Mouse (Mus musculus): ENCODE data around the gene Cebpa. TPM values are rescaled to one million over a fixed set of nuclear protein-coding genes. Genes with fewer than 3 reads are reported as not detected.

Cebpa gene
- 100 to 1,000 TPM; 143 to 160 TPM for total RNA-seq (2023)

DNA sequence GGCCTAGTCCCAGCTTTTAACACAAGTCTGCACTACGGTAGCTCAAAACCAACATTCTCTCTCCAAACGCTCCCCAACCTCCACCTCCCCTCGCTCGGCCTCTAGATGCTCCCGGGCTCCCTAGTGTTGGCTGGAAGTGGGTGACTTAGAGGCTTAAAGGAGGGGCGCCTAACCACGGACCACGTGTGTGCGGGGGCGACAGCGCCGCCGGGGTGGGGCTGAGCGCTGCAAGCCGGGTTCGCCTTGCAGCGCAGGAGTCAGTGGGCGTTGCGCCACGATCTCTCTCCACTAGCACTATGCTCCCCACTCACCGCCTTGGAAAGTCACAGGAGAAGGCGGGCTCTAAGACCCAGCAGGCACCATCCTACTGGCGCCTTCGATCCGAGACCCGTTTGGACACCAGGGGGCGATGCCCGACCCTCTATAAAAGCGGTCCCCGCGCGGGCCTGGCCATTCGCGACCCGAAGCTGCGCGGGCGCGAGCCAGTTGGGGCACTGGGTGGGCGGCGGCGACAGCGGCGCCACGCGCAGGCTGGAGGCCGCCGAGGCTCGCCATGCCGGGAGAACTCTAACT, at the start of gene Cebpa:
Gene Cebpa, plus strand, starts transcription at position 453 of the 573 bp plus-strand sequence.

Other genes starting within 250 kb of the Cebpa start
- gene Pepd, start 206.9 kb upstream of the Cebpa start, total RNA-seq (2023), result 10 to 100 TPM; 79.6 to 87.9 TPM
- 10 to 100 TPM; 76.7 to 80.6 TPM for gene Cebpg, start 62.7 kb upstream of the Cebpa start, total RNA-seq (2023)
- not detected for gene Slc7a10, start 67.1 kb downstream of the Cebpa start, total RNA-seq (2023)
- not detected for gene Lrp3, start 96.2 kb downstream of the Cebpa start, total RNA-seq (2023)
- 10 to 100 TPM in 1 of 2 experiments, 1 to 10 TPM in 1; 9.1 to 12.4 TPM for gene Gpatch1, start 199.1 kb downstream of the Cebpa start, total RNA-seq (2023)
- under 1 TPM; 0.16 to 0.21 TPM for gene Rhpn2, start 214.9 kb downstream of the Cebpa start, total RNA-seq (2023)